Mouse (Mus musculus) forebrain, embryonic 10.5 days (tissue): ENCODE data around the gene Vps33b. TPM values are rescaled to one million over a fixed set of nuclear protein-coding genes. Genes with fewer than 3 reads are reported as not detected.
A peak's percentile ranks its signal among the peaks of the same experiment; 100 is the strongest.

Experiments
- DNase-seq: peaks from one replicate; pipeline ENCODE4 v3.0.0-alpha.2; 2017; ENCODE audit warnings: low spot score; ENCODE audit errors: extremely low spot score
- H3K27ac ChIP-seq: fragments of 300-500 bp; sonication (generic); 2 replicates; pipeline ENCODE4 v1.5.1; 2016; ENCODE audit warnings: mild to moderate bottlenecking
- H3K27me3 ChIP-seq: fragments of 300-500 bp; sonication (generic); 2 replicates; pipeline ENCODE4 v1.6.1; 2016; ENCODE audit warnings: mild to moderate bottlenecking; ENCODE audit not compliant: poor library complexity, severe bottlenecking
- H3K36me3 ChIP-seq: fragments of 300-500 bp; sonication (generic); replicated peaks from 2 replicates; pipeline ENCODE4 v1.6.1; 2016; ENCODE audit warnings: mild to moderate bottlenecking, moderate library complexity
- H3K4me1 ChIP-seq: fragments of 300-500 bp; sonication (generic); 2 replicates; pipeline ENCODE4 v1.6.1; 2016
- H3K4me3 ChIP-seq: fragments of 300-500 bp; sonication (generic); 2 replicates; pipeline ENCODE4 v1.5.1; 2016; ENCODE audit warnings: mild to moderate bottlenecking, moderate library complexity
- H3K9me3 ChIP-seq: fragments of 300-500 bp; sonication (generic); 2 replicates; pipeline ENCODE4 v1.6.1; 2016; ENCODE audit warnings: mild to moderate bottlenecking, moderate library complexity
- WGBS: fragments of 180-500 bp; shearing (Covaris S2); methylation state at CpG from one replicate; pipeline ENCODE4 v1.1.7; 2016; 5-methylcytosine and 5-hydroxymethylcytosine counted together
- polyA plus RNA-seq: library from polyadenylated mRNA; unstranded; fragments of >200 nt; fragmentation: Nextera tagmentation; extraction: Ambion mirVana; gene quantifications from 2 replicates; pipeline ENCODE4 v1.2.1, GENCODE M21; 2016

Vps33b gene
- polyA plus RNA-seq, 1 experiment from 2014 or later, result 17.3 TPM

- Histone ChIP-seq H3K36me3 (no peaks in the 10 kb centered on the region), H3K27ac (peak overlapping the region; percentile 88; the same call in 1 of the 2 replicates)
- WGBS, result 72% methylated on average over 7 of the region's 7 CpGs
These were observed 22.6 kb upstream of the Vps33b start for GRCm38 (mm10) chr7:80246859-80247258.

GRCm38 (mm10) chr7:80252437-80252836, 17.0 kb upstream of the Vps33b start:
- 81% methylated on average over 7 of the region's 7 CpGs for WGBS
- Histone ChIP-seq H3K4me3 (no peak overlapping the region), H3K27ac (no peak overlapping the region), H3K4me1 (0 out of 2 replicates have a peak, but pooled peaks cover 6% of the 10 kb centered on the region), H3K27me3 (peaks cover 14% of the 10 kb centered on the region), H3K9me3 (no peaks in the 10 kb centered on the region), H3K36me3 (no peaks in the 10 kb centered on the region)
- no peak for DNase-seq

More at GRCm38 (mm10) chr7:80246859-80247258, 22.6 kb upstream of the Vps33b start:
- DNase-seq, result no peak
- Histone ChIP-seq H3K4me1 (peaks cover 14% of the 10 kb centered on the region; the same call in 1 of the 2 replicates), H3K27me3 (no peaks in the 10 kb centered on the region), H3K4me3 (peak overlapping the region; percentile 60), H3K9me3 (no peaks in the 10 kb centered on the region)

DNA sequence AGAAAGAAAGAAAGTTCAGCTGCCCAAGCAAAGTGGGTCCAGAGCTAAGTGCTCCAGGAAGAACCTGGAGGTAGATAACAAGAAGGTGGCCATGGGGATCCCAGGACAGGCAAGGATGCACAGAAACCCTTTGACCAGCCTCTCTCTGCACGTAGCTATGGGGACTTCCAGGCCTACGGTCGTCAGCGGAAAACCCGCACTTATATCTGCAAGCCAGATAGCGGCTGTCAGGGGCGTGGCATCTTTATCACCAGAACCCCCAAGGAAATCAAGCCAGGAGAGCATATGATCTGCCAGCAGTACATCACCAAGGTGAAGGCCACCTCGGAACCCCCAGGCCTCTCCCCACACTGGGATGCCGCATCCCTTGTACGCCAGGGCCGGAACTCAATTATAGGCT, 16.6 kb upstream of the Vps33b start:
- H3K27ac ChIP-seq, result no peak overlapping the region
- 0 out of 2 replicates have a peak, but pooled peaks cover 6% of the 10 kb centered on the region for H3K4me1 ChIP-seq
- WGBS, result 84% methylated on average over 11 of the region's 11 CpGs
- H3K4me3 ChIP-seq, result no peak overlapping the region
- no peaks in the 10 kb centered on the region for H3K9me3 ChIP-seq
- peaks cover 18% of the 10 kb centered on the region for H3K27me3 ChIP-seq
- DNase-seq, result no peak
- H3K36me3 ChIP-seq, result no peaks in the 10 kb centered on the region

- Histone ChIP-seq H3K36me3 (no peaks in the 10 kb centered on the region), H3K27ac (no peak overlapping the region), H3K27me3 (peaks cover 40% of the 10 kb centered on the region), H3K9me3 (no peaks in the 10 kb centered on the region), H3K4me3 (no peak overlapping the region), H3K4me1 (peaks cover 7% of the 10 kb centered on the region)
- WGBS, result 84% methylated on average over 2 of the region's 2 CpGs
- DNase-seq, result no peak
These were observed 13.5 kb upstream of the Vps33b start for GRCm38 (mm10) chr7:80255981-80256380.

DNA sequence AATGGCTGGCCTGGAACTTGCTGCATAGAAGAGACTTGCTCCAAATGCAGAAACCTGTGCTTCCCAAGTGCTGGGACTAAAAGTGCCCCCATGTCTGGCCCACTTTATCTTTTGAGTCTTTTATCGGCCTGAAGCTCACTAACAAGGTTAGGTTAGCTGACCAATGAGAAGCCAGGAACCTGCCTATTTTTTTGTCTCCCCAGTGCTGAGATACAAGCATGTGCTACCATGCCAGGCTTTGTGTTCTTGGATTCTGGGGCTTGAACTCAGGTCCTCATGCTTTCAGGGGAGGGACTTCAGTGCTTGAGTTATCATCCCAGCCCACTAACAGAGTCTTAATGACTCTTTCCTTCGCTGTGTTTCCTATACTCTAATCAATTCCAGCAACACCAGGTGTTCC, 11.7 kb upstream of the Vps33b start:
- H3K9me3 ChIP-seq, result no peaks in the 10 kb centered on the region
- 68% methylated on average over 2 of the region's 2 CpGs for WGBS
- peaks cover 18% of the 10 kb centered on the region for H3K4me1 ChIP-seq
- H3K36me3 ChIP-seq, result 0 out of 2 replicates have a peak, but pooled peaks cover 2% of the 10 kb centered on the region
- H3K27me3 ChIP-seq, result peaks cover 40% of the 10 kb centered on the region
- H3K27ac ChIP-seq, result no peak overlapping the region
- DNase-seq, result no peak
- H3K4me3 ChIP-seq, result no peak overlapping the region

DNA sequence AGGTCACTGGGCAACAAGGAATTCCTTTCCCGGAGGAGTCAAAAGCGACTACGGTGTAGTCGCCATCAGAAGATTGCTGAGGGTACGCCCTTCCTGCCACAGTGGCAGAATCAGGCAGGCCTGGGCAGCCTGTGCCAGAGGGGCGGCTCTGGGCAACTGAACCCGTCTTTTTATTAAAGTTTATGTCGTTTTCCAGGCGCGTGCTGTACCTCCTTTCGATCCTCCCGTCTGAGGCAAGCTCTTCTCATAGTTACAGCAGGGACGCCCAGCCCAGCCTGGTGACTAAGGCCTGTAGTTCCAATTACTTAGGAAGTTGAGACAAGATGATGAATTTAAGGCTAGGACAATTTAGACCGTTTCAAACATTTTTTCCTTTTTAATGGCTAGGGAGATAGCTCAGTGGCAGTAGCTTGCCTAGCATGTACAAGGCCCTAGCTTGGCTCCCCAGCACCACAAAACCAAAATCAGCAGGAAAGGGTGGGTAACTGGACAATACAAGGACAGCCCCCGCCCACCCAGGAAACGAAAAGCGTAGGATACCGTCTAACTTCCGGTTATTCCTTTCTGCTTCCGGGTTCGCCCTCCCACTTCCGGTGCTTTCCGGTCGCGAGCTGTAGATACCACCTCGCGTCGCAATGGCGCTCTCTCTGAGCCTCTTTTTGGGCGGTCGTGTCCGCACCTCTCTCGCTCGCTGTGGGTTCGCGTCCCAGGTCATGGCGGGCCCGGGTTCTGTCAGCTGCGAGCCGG, 8.7 kb upstream of the Vps33b start, which contains the start of gene Ngrn:
TSS of gene Ngrn (plus strand) at position 591 of the 747 bp plus-strand sequence.
- H3K9me3 ChIP-seq, result no peaks in the 10 kb centered on the region
- H3K27me3 ChIP-seq, result peaks cover 34% of the 10 kb centered on the region
- H3K27ac ChIP-seq, result peak within 1 kb of the TSS; percentile 90
- peaks cover 18% of the 10 kb centered on the region for H3K4me1 ChIP-seq
- peak; percentile 90 for DNase-seq
- WGBS, result 27% methylated on average over 40 of the region's 40 CpGs
- peak within 1 kb of the TSS; percentile 96 for H3K4me3 ChIP-seq
- peaks cover 31% of the 10 kb centered on the region for H3K36me3 ChIP-seq

GRCm38 (mm10) chr7:80261372-80261990, 8.0 kb upstream of the Vps33b start:
- DNase-seq, result no peak
- H3K9me3 ChIP-seq, result no peaks in the 10 kb centered on the region
- WGBS, result 2% methylated on average over 32 of the region's 32 CpGs
- H3K36me3 ChIP-seq, result peaks cover 38% of the 10 kb centered on the region
- peak overlapping the region; percentile 96 for H3K4me3 ChIP-seq
- peaks cover 18% of the 10 kb centered on the region for H3K4me1 ChIP-seq
- peak overlapping the region; percentile 90 for H3K27ac ChIP-seq
- H3K27me3 ChIP-seq, result peaks cover 33% of the 10 kb centered on the region

- H3K36me3 ChIP-seq, result peaks cover 48% of the 10 kb centered on the region
- peaks cover 5% of the 10 kb centered on the region for H3K27me3 ChIP-seq
- H3K9me3 ChIP-seq, result no peaks in the 10 kb centered on the region
- no peak overlapping the region for H3K4me3 ChIP-seq
- H3K27ac ChIP-seq, result no peak overlapping the region
- WGBS, result 93% methylated on average over 12 of the region's 12 CpGs
- H3K4me1 ChIP-seq, result peaks cover 29% of the 10 kb centered on the region
- DNase-seq, result no peak
These were observed 4.8 kb upstream of the Vps33b start for GRCm38 (mm10) chr7:80264606-80265005.

DNA sequence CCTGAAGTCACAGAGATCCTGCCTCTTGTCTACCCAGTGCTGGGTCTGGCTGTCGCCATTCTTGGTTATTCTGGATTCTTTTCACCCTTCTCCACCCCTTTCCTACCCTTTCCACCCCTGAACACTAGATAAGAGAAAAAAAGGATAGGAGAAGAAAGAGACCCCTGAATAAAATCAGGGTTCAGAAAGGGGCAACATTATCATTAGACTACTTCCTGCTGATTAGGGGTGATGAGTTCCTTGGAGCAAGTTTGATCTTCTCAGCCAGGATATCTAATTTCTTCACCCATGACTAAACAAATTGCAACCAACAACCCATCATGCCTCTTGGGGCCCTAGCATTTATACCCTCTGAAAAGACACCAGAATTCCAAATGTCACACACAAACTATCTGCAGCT, 1.7 kb upstream of the Vps33b start:
- WGBS, result 62% methylated on average over 1 of the region's 1 CpGs
- H3K4me1 ChIP-seq, result peaks cover 27% of the 10 kb centered on the region
- peaks cover 55% of the 10 kb centered on the region for H3K36me3 ChIP-seq
- H3K27ac ChIP-seq, result no peak overlapping the region
- H3K27me3 ChIP-seq, result no peaks in the 10 kb centered on the region
- H3K9me3 ChIP-seq, result no peaks in the 10 kb centered on the region
- no peak for DNase-seq
- no peak overlapping the region for H3K4me3 ChIP-seq

- peaks cover 27% of the 10 kb centered on the region for H3K4me1 ChIP-seq
- peak overlapping the region; percentile 93 for H3K4me3 ChIP-seq
- no peak for DNase-seq
- WGBS, result under 1% methylated on average over 23 of the region's 23 CpGs
- peaks cover 14% of the 10 kb centered on the region for H3K9me3 ChIP-seq
- H3K36me3 ChIP-seq, result peaks cover 57% of the 10 kb centered on the region
- no peaks in the 10 kb centered on the region for H3K27me3 ChIP-seq
- H3K27ac ChIP-seq, result peak overlapping the region; percentile 86
These were observed 354 bp downstream of the Vps33b start for GRCm38 (mm10) chr7:80269751-80270255.

- H3K36me3 ChIP-seq, result peaks cover 64% of the 10 kb centered on the region
These were observed 4.0 kb downstream of the Vps33b start for GRCm38 (mm10) chr7:80273456-80273855.

GRCm38 (mm10) chr7:80276374-80276773, 6.9 kb downstream of the Vps33b start:
- H3K9me3 ChIP-seq, result peaks cover 20% of the 10 kb centered on the region
- H3K36me3 ChIP-seq, result peaks cover 85% of the 10 kb centered on the region
- H3K27me3 ChIP-seq, result no peaks in the 10 kb centered on the region
- H3K4me3 ChIP-seq, result no peak overlapping the region
- no peak overlapping the region for H3K27ac ChIP-seq
- WGBS, result 94% methylated on average over 4 of the region's 4 CpGs
- DNase-seq, result no peak
- no peaks in the 10 kb centered on the region for H3K4me1 ChIP-seq

More at GRCm38 (mm10) chr7:80273456-80273855, 4.0 kb downstream of the Vps33b start:
- no peak for DNase-seq
- no peak overlapping the region for H3K4me3 ChIP-seq
- H3K27ac ChIP-seq, result no peak overlapping the region
- H3K4me1 ChIP-seq, result peaks cover 24% of the 10 kb centered on the region
- H3K9me3 ChIP-seq, result peaks cover 20% of the 10 kb centered on the region
- H3K27me3 ChIP-seq, result no peaks in the 10 kb centered on the region
- WGBS, result 85% methylated on average over 2 of the region's 2 CpGs

- Histone ChIP-seq H3K4me1 (no peaks in the 10 kb centered on the region), H3K27me3 (no peaks in the 10 kb centered on the region), H3K4me3 (no peak overlapping the region), H3K9me3 (peaks cover 3% of the 10 kb centered on the region), H3K36me3 (peaks cover 78% of the 10 kb centered on the region), H3K27ac (no peak overlapping the region)
- no peak for DNase-seq
- 83% methylated on average over 10 of the region's 10 CpGs for WGBS
These were observed 10.6 kb downstream of the Vps33b start for GRCm38 (mm10) chr7:80280032-80280431.
